Comparison of ENCODE assay signal across 8 mouse cellular contexts in genomic region chr6:92067146-92067790, GRCm38 (mm10). TPM values are rescaled to one million over a fixed set of nuclear protein-coding genes. Genes with fewer than 3 reads are reported as not detected.
A peak's percentile ranks its signal among the peaks of the same experiment; 100 is the strongest.
DNase-seq lines count a peak whose midpoint lies in the region; ATAC-seq and TF ChIP-seq lines count a peak whose summit lies in the region.

No protein-coding gene starts in this region.

- 28% methylated on average over 16 of the region's 16 CpGs for WGBS in heart, postnatal 0 days
- 43% methylated on average over 16 of the region's 16 CpGs for WGBS in liver, postnatal 0 days (ENCODE audit: insufficient replicate concordance)
- 39% methylated on average over 16 of the region's 16 CpGs for WGBS in neural tube, embryonic 14.5 days

- peak; percentile 94 for TF ChIP-seq RAD21 in CH12.LX (IDR thresholded peaks at IDR 0.05; ENCODE audit: low read depth, low read length)

- H3K27me3 ChIP-seq in CH12.LX (replicated peaks), result peaks cover 18% of the 10 kb centered on the region
- H3K27me3 ChIP-seq in heart, postnatal 0 days (ENCODE audit: control insufficient read depth, insufficient read depth, low read length), result peaks cover 8% of the 10 kb centered on the region; the same call in 1 of the 2 replicates
- H3K27me3 ChIP-seq in liver, postnatal 0 days (ENCODE audit: insufficient read depth, low read length), result no peaks in the 10 kb centered on the region
- no peaks in the 10 kb centered on the region for H3K27me3 ChIP-seq in neural tube, embryonic 14.5 days (ENCODE audit: control insufficient read depth, insufficient read depth, low read length)
- H3K27me3 ChIP-seq in testis, adult 2 months (ENCODE audit: control insufficient read depth, insufficient read depth, low read length), result no peaks in the 10 kb centered on the region

- in situ Hi-C loops in CH12.LX (cut with MboI; ENCODE audit: low pct_ligation_motif_present, low pct_unique_long_range_greater_than_20kb, low sequenced_read_pairs), result loop anchor here (10.0 to 25.0 kb wide), 3 partner anchors 162 to 530 kb away; partner anchors contain the start of gene 4930590J08Rik

- no peak for TF ChIP-seq EP300 in CH12.LX (IDR thresholded peaks at IDR 0.05; ENCODE audit: low read length)
- TF ChIP-seq EP300 in heart, postnatal 0 days (IDR thresholded peaks at IDR 0.05; ENCODE audit: low read depth), result no peak
- no peak for TF ChIP-seq EP300 in liver, postnatal 0 days (IDR thresholded peaks at IDR 0.05; ENCODE audit: low read depth)

- no peak overlapping the region for H3K4me3 ChIP-seq in CH12.LX (replicated peaks in 1 of 3; ENCODE audit: low read depth in 2 of 3, low read length in 2 of 3, poor library complexity in 1 of 3)
- no peak overlapping the region for H3K4me3 ChIP-seq in heart, postnatal 0 days (ENCODE audit: low read depth, low read length)
- no peak overlapping the region for H3K4me3 ChIP-seq in liver, postnatal 0 days (ENCODE audit: low read depth, low read length)
- no peak overlapping the region for H3K4me3 ChIP-seq in neural tube, embryonic 14.5 days (ENCODE audit: low read depth, low read length)
- H3K4me3 ChIP-seq in testis, adult 2 months (ENCODE audit: control insufficient read depth, low read depth, low read length), result no peak overlapping the region

- no peak overlapping the region for H3K27ac ChIP-seq in CH12.LX (ENCODE audit: insufficient read depth, low read depth)
- no peak overlapping the region for H3K27ac ChIP-seq in heart, postnatal 0 days (ENCODE audit: low read depth)
- no peak overlapping the region for H3K27ac ChIP-seq in liver, postnatal 0 days (ENCODE audit: low read depth)
- H3K27ac ChIP-seq in neural tube, embryonic 14.5 days (ENCODE audit: low read depth, low read length), result no peak overlapping the region
- no peak overlapping the region for H3K27ac ChIP-seq in testis, adult 2 months (ENCODE audit: control insufficient read depth, insufficient read depth, low read depth, low read length)

- H3K36me3 ChIP-seq in CH12.LX (replicated peaks in 1 of 2; ENCODE audit: control insufficient read depth in 1 of 2, insufficient read depth in 1 of 2, low read length in 1 of 2), result no peaks in the 10 kb centered on the region
- peaks cover 13% of the 10 kb centered on the region for H3K36me3 ChIP-seq in heart, postnatal 0 days (replicated peaks; ENCODE audit: control insufficient read depth, insufficient read depth, low read length)
- H3K36me3 ChIP-seq in liver, postnatal 0 days (replicated peaks; ENCODE audit: insufficient read depth, low read length), result no peaks in the 10 kb centered on the region
- H3K36me3 ChIP-seq in neural tube, embryonic 14.5 days (ENCODE audit: control insufficient read depth, insufficient read depth, low read length), result no peaks in the 10 kb centered on the region
- H3K36me3 ChIP-seq in testis, adult 2 months (ENCODE audit: control insufficient read depth, insufficient read depth, low read length), result no peaks in the 10 kb centered on the region

- peak; percentile 79 for ATAC-seq in heart, postnatal 0 days (ENCODE audit: insufficient read depth, low read depth)
- ATAC-seq in liver, postnatal 0 days, result peak; percentile 83
- peak; percentile 89 for ATAC-seq in neural tube, embryonic 14.5 days (ENCODE audit: low read depth)

- DNase-seq in CH12.LX (ENCODE audit: extremely low read depth), result peak; percentile 74
- DNase-seq in c-Kit-negative CD71-positive TER-119-positive erythroid progenitor cells, embryonic 14.5 days (ENCODE audit: low read depth, low spot score), result peak; percentile 60
- peak; percentile 27 for DNase-seq in fibroblast of lung, adult 2 months (ENCODE audit: low read depth)
- DNase-seq in heart, postnatal 0 days (ENCODE audit: low spot score), result peak; percentile 82
- peak; percentile 80 for DNase-seq in kidney, postnatal 25 days
- peak; percentile 79 for DNase-seq in liver, postnatal 0 days

- H3K9ac ChIP-seq in CH12.LX (ENCODE audit: insufficient read depth, low read depth), result no peak overlapping the region
- H3K9ac ChIP-seq in heart, postnatal 0 days (replicated peaks; ENCODE audit: low read depth, low read length), result no peak overlapping the region
- no peak overlapping the region for H3K9ac ChIP-seq in liver, postnatal 0 days (replicated peaks)
- H3K9ac ChIP-seq in neural tube, embryonic 14.5 days (replicated peaks; ENCODE audit: low read depth, low read length), result no peak overlapping the region

- no peak overlapping the region for H3K4me2 ChIP-seq in CH12.LX (ENCODE audit: insufficient read depth, low read depth, poor library complexity, severe bottlenecking)
- no peak overlapping the region for H3K4me2 ChIP-seq in heart, postnatal 0 days (ENCODE audit: low read depth, low read length)
- H3K4me2 ChIP-seq in liver, postnatal 0 days (ENCODE audit: low read depth, low read length), result no peak overlapping the region
- no peak overlapping the region for H3K4me2 ChIP-seq in neural tube, embryonic 14.5 days (ENCODE audit: low read depth, low read length)

- TF ChIP-seq POLR2A in CH12.LX (IDR thresholded peaks at IDR 0.05; ENCODE audit: low read depth, low read length), result no peak
- TF ChIP-seq POLR2A in testis, adult 2 months (IDR thresholded peaks at IDR 0.05; ENCODE audit: control insufficient read depth, low read depth, low read length), result no peak

- H3K9me3 ChIP-seq in CH12.LX (replicated peaks; ENCODE audit: low read length), result no peaks in the 10 kb centered on the region
- no peaks in the 10 kb centered on the region for H3K9me3 ChIP-seq in heart, postnatal 0 days (replicated peaks; ENCODE audit: control insufficient read depth, low read length)
- H3K9me3 ChIP-seq in liver, postnatal 0 days (ENCODE audit: low read length), result no peaks in the 10 kb centered on the region
- no peaks in the 10 kb centered on the region for H3K9me3 ChIP-seq in neural tube, embryonic 14.5 days (ENCODE audit: control insufficient read depth, low read length)

- peak; percentile 77 to 94 for TF ChIP-seq CTCF in CH12.LX (conservative IDR thresholded peaks at IDR 0.05 in 1 of 2, IDR thresholded peaks at IDR 0.05 in 1 of 2; ENCODE audit: low read depth in 2 of 2, low read length in 2 of 2)
- peak; percentile 99 for TF ChIP-seq CTCF in heart, postnatal 0 days (IDR thresholded peaks at IDR 0.05; ENCODE audit: low read depth)
- TF ChIP-seq CTCF in liver, postnatal 0 days (IDR thresholded peaks at IDR 0.05; ENCODE audit: low read depth), result peak; percentile 99
- TF ChIP-seq CTCF in testis, adult 2 months (IDR thresholded peaks at IDR 0.05; ENCODE audit: control insufficient read depth, insufficient read depth, insufficient replicate concordance, low read depth, low read length), result peak; percentile 94

- no peaks in the 10 kb centered on the region for H3K79me2 ChIP-seq in CH12.LX (replicated peaks; ENCODE audit: control insufficient read depth, extremely low read depth, insufficient read depth, poor library complexity, severe bottlenecking)

- dilution Hi-C loops in CH12.LX (cut with MboI; ENCODE audit: extremely low pct_ligation_motif_present, extremely low pct_unique_long_range_greater_than_20kb, low sequenced_read_pairs), result no loop called here

- peaks cover 0 to 10% of the 10 kb centered on the region in 2 experiments; a peak in 2 of 4 replicates for H3K4me1 ChIP-seq in CH12.LX (ENCODE audit: control insufficient read depth in 1 of 2, insufficient read depth in 2 of 2)
- H3K4me1 ChIP-seq in heart, postnatal 0 days (ENCODE audit: control insufficient read depth, insufficient read depth), result no peaks in the 10 kb centered on the region
- H3K4me1 ChIP-seq in liver, postnatal 0 days (ENCODE audit: insufficient read depth), result no peaks in the 10 kb centered on the region
- no peaks in the 10 kb centered on the region for H3K4me1 ChIP-seq in neural tube, embryonic 14.5 days (ENCODE audit: control insufficient read depth, insufficient read depth, low read length)
- H3K4me1 ChIP-seq in testis, adult 2 months (ENCODE audit: control insufficient read depth, insufficient read depth, low read length), result no peaks in the 10 kb centered on the region

TF ChIP-seq in CH12.LX, 34 proteins besides CTCF, POLR2A, EP300 and RAD21:
- TF ChIP-seq MXI1 (IDR thresholded peaks at IDR 0.05; ENCODE audit: low read depth, low read length) (no peak), NRF1 (IDR thresholded peaks at IDR 0.05; ENCODE audit: low read depth, low read length) (no peak), MEF2A (IDR thresholded peaks at IDR 0.05; ENCODE audit: borderline replicate concordance, low read depth, low read length) (no peak), BHLHE40 (IDR thresholded peaks at IDR 0.05; ENCODE audit: low read depth, low read length) (no peak), SMC3 (IDR thresholded peaks at IDR 0.05; ENCODE audit: low read depth, low read length) (peak; percentile 84), ZC3H11A (IDR thresholded peaks at IDR 0.05; ENCODE audit: low read depth, low read length) (0 out of 2 replicates have a peak, but pooled peaks have one; percentile 1)

RNA-seq across cellular contexts. Expression of gene Nr2c2, which starts 23.9 kb away (rescaled TPM):
- total RNA-seq in CH12.LX (2012; rRNA removed), result 14.1 and 14.3 TPM in 2 replicates
- total RNA-seq in CH12.LX (2014; rRNA removed), result 12.4 and 13.0 TPM in 2 replicates
- 12.2 and 12.7 TPM in 2 replicates for polyA plus RNA-seq in CH12.LX (2012; ENCODE audit: insufficient read length, low read depth)
- total RNA-seq in heart, postnatal 0 days (2014; rRNA removed; ENCODE audit: low replicate concordance), result 47.0 and 48.9 TPM in 2 replicates
- 7.4 and 8.0 TPM in 2 replicates for polyA plus RNA-seq in heart, postnatal 0 days (2015; fragmentation: Nextera tagmentation; extraction: Ambion mirVana)
- polyA plus RNA-seq in liver, postnatal 0 days (2015; fragmentation: Nextera tagmentation; extraction: Ambion mirVana), result 4.3 and 4.9 TPM in 2 replicates
- 34.1 and 36.4 TPM in 2 replicates for polyA plus RNA-seq in neural tube, embryonic 14.5 days (2014; fragmentation: Nextera tagmentation; extraction: Ambion mirVana)
- polyA plus RNA-seq in testis, adult 2 months (2012; rRNA removed), result 15.6 and 22.4 TPM in 2 replicates

Comparison
In these comparisons a context has a peak if more than half of its experiments do, and no peak if none do; other contexts are left out.
1. DNase-seq: peak in every context shown above with its lines; median percentile 82 in heart, postnatal 0 days; 80 in kidney, postnatal 25 days; 79 in liver, postnatal 0 days; 74 in CH12.LX; 60 in c-Kit-negative CD71-positive TER-119-positive erythroid progenitor cells, embryonic 14.5 days; 27 in fibroblast of lung, adult 2 months.